Mouse (Mus musculus) thymus, postnatal 14 days (tissue): ENCODE measurements around the gene Gtf2a1.
A peak's percentile ranks its signal among the peaks of the same experiment; 100 is the strongest.
"Not testable (repeated sequence)": the region's sequence is repeated elsewhere in the genome, so short reads cannot be mapped to it uniquely, and the experiment has no call there.

Experiments
- DNase-seq: peaks from one replicate; pipeline ENCODE4 v3.0.0; 2021

The Gtf2a1 gene

GRCm38 (mm10) chr12:91579665-91580064 is 10.6 kb downstream of the Gtf2a1 start:
- DNase-seq = no peak

GRCm38 (mm10) chr12:91571708-91572107 is 18.6 kb downstream of the Gtf2a1 start:
- DNase-seq = no peak

- DNase-seq = no peak
Observed at GRCm38 (mm10) chr12:91569255-91569654, 21.0 kb downstream of the Gtf2a1 start.

GRCm38 (mm10) chr12:91567145-91567544 is 23.1 kb downstream of the Gtf2a1 start:
- no peak for DNase-seq

- DNase-seq = not testable (repeated sequence)
Observed at GRCm38 (mm10) chr12:91558152-91558551, 32.1 kb downstream of the Gtf2a1 start.

- DNase-seq = not testable (repeated sequence)
Observed at GRCm38 (mm10) chr12:91557358-91558005, 32.8 kb downstream of the Gtf2a1 start.

GRCm38 (mm10) chr12:91551773-91552526 is 38.3 kb downstream of the Gtf2a1 start:
- DNase-seq = no peak

- no peak for DNase-seq
Observed at GRCm38 (mm10) chr12:91549471-91549870, 40.8 kb downstream of the Gtf2a1 start.

- no peak for DNase-seq
Observed at GRCm38 (mm10) chr12:91540202-91540601, 50.1 kb downstream of the Gtf2a1 start.

GRCm38 (mm10) chr12:91534514-91534913 is 55.8 kb downstream of the Gtf2a1 start:
- no peak for DNase-seq

- DNase-seq = peak; percentile 41
Observed at GRCm38 (mm10) chr12:91523626-91524025, 66.7 kb downstream of the Gtf2a1 start.

- no peak for DNase-seq
Observed at GRCm38 (mm10) chr12:91517808-91518207, 72.5 kb downstream of the Gtf2a1 start.

GRCm38 (mm10) chr12:91513980-91514379 is 76.3 kb downstream of the Gtf2a1 start:
- DNase-seq = no peak

- DNase-seq = no peak
Observed at GRCm38 (mm10) chr12:91511766-91512165, 78.5 kb downstream of the Gtf2a1 start.
